Mouse (Mus musculus): ENCODE results near the gene Ppp1r1a. TPM values are rescaled to one million over a fixed set of nuclear protein-coding genes. Genes with fewer than 3 reads are reported as not detected.

Ppp1r1a gene
- total RNA-seq (2021): 100 to 1,000 TPM; 121 to 126 TPM
- long read RNA-seq, experiment 1, transcript Ppp1r1a-201 (7 exons, 1,306 nt): major isoform, 77 of 113 reads
- long read RNA-seq, experiment 1, transcript Ppp1r1a-202 (6 exons, 821 nt): minor isoform, 25 of 113 reads
- long read RNA-seq, experiment 1, partial matches to known transcripts: 9 of 113 reads
- long read RNA-seq, experiment 1, other reads (novel, unspliced or antisense): 2 of 113 reads
- long read RNA-seq, experiment 2, transcript Ppp1r1a-202 (6 exons, 821 nt): minor isoform, 28 of 201 reads
- long read RNA-seq, experiment 2, transcript Ppp1r1a-201 (7 exons, 1,306 nt): major isoform, 155 of 201 reads
- long read RNA-seq, experiment 2, partial matches to known transcripts: 15 of 201 reads
- long read RNA-seq, experiment 2, other reads (novel, unspliced or antisense): 3 of 201 reads

DNA sequence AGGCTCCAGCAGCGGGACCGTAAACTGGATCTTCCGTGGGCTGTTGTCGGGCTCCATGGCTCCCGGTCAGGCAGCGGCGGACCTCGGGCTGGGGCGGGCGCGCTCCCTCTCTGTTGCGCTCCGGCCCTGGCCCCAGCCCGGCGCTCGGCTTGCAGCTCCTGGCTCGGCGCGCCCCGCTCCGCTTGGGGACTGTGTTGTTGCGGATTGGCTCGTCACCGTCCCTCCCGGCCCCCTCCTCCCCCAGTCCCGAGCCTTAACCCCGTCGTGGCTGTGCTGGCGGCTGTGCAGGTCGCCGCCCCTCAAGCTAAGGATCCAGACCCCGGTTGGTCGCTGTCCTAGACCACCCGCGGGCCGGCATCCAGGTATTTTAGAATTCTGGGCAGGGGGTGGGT lies at the start of gene Ppp1r1a:
Ppp1r1a (minus strand) TSS at position 182 of the 392 bp plus-strand sequence.
- DNase-seq (ENCODE audit: low spot score in 2 of 2): peak; percentile 75 to 80

DNA sequence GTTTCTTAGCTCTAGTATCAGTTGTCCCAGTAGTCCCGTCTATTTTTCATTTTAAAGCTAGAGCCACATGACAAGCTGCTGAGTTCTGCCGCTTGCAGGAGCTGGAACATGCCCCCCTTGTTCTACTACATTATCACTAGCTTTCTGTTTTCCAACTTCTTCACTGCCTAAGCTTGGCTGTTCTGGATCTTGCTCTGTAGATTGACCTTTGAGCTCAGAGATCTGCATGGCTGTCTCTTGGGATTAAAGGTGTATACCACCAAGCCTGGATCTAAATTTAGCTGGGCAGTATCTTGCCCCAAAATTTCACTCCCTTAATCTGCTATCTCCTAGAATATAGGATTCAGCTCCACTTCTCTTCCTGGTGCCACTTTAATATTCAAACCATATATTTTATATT lies 48.1 kb upstream of the Ppp1r1a start:
- DNase-seq (ENCODE audit: low spot score in 2 of 2): no peak

DNA sequence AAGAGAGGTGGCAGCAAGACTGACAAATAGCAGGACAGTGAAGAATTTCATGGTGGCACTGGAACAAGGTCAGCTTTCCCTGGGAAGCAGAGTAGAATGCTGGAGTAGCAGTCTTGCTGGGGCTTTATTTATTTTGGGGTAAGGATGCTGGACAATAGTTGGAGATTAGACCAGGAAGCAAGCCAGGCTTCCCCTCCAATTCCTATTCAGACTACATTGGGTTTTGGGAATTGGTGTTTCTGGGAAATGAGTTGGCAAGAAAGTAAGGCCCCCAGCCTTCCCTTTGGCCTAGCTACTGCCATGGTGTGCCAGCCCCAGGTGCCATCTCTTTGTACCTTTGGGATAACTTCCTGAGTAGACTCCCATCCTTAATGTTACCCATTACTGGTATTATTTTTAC lies 27.2 kb upstream of the Ppp1r1a start, which contains the start of gene Glycam1:
Glycam1 (minus strand) TSS at position 101 of the 400 bp plus-strand sequence.
- no peak for DNase-seq (ENCODE audit: low spot score in 2 of 2)

DNA sequence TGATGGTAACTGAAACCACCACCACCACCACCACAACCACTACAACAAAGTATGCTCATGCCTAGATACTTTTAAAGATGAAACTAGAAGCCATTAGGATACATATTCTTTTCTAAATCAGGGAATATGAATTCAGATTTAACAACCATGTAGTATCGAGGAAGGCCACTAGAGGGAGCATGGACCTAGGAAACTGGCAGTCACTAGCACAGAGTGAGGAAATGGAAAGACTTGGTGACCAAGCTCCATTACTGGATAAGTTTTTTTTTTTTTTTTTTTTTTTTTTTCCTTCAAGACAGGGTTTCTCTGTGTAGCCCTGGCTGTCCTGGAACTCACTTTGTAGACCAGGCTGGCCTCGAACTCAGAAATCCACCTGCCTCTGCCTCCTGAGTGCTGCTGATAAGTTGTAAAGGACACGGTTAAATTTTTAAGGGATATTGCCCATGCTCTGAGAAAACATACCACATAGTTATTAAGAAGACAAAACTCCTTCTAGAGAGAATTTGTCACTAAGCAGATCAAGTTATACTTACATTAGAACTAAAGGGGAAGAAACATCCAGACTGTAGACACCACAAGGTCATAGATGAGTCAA lies 14.4 kb upstream of the Ppp1r1a start:
- DNase-seq (ENCODE audit: low spot score in 2 of 2): peak in 1 of 2 experiments; percentile 86

DNA sequence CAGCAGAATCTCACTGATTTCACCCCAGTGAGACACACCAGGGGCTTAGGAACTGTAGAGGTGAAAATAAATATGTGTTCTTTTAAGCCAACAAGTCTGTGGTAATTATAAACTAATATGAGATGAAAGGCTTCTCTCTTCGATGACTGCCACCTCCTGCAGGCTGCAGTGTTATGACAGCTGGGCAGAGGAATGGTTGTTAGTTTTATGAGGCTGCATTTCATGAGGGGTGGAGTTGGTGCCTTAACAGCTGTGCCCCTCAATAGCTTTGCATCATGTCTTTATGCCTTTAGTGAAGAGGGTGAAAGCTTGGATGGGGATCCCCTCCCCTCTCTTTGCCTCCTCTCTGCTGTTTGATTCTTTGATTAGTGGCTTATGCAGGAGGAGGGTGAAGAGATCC lies 13.2 kb upstream of the Ppp1r1a start:
- no peak for DNase-seq (ENCODE audit: low spot score in 2 of 2)

DNA sequence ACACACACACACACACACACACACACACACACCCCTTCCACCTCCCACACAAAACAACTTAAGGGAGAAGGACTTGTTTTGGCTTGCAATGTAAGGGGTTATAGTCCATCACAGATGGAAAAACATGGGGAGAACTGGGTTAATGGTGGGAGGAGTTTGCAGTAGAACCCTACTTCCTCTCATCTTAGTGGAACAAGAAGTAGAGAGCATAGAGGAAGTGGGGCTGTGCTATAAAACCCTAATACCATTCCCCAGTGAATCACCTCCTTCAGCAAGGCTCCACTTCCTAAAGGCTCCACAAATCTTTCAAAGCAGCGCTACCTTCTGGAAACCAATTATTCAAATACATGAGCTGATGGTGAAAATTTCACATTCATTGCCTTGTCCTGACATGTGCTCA lies 11.7 kb upstream of the Ppp1r1a start:
- no peak for DNase-seq (ENCODE audit: low spot score in 2 of 2)

DNA sequence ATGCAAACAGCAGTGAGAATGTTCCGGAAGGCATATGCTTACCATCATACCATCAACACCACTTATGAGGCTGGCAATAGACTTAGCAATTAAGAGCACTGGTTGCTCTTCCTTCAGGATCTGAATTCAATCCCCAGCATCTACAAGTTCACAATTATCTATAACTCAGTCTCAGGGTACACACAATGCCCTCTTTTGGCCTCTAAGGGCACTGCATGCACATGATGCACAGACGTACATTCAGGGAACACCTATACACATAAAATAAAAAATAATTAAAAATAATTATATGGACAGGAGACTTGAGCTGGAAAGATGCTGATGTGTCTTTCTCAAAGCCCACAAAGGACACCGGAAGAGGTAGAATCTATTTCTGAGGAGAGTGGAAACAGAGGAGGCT lies 10.2 kb upstream of the Ppp1r1a start:
- DNase-seq (ENCODE audit: low spot score in 2 of 2): no peak

DNA sequence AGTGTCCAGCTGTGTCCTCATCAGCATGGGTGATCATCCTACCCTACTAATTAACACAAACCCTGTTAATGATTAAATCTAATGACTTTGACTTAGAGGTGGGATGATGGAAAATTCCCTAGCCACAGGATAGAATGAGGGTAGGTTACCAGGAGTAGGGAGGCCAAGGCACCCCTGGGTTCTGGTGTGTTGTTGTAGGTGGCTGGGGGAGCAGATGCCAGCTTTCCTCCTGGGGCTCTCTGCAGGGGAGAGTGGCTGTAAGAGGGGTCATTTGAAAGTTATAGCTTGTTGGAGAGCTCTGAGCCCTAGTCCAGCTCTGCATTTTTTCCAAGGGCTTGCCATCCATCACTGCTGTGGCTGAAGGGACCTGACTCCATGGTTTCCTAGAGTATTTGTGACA lies 4.7 kb upstream of the Ppp1r1a start:
- no peak for DNase-seq (ENCODE audit: low spot score in 2 of 2)

DNA sequence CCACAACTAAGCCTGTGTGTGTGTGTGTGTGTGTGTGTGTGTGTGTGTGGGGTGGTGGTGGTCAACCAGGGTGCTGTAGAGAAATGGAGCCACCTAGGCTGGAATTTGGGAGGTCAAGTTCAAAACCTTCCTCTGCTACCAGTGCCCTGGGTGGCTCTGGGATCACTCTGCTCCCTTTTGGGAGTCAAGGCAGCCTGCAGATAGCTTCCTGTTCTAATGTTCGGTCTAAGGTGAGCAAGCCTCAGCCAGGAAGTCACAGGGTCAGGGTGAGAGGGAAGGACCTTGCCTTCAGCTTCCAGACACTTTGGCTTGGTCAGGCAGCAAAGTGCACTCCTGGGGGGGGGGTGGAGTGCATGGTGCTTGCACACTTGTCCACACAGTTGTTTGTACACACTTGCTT lies 2.8 kb upstream of the Ppp1r1a start:
- no peak for DNase-seq (ENCODE audit: low spot score in 2 of 2)

DNA sequence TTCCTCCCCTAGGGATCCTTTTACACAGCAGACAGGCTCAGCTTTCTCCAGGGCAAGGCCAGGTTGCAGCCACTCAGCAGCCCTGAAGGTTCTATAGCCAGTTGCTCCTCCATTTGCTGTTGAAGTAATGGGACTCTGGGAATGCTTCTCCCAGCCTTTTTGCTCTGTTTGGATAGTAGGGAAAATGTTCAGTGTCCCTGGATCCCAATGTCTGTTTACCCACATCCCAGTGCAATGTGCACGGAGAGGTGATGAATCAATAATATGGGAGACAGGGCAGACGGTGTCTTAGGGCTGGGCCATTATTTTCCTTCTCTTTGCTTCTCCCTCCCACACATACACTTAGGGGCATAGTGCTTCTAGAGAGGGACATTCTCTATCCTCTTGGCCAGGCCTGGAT lies 1.5 kb upstream of the Ppp1r1a start:
- peak in 1 of 2 experiments; percentile 0 for DNase-seq (ENCODE audit: low spot score in 2 of 2)

DNA sequence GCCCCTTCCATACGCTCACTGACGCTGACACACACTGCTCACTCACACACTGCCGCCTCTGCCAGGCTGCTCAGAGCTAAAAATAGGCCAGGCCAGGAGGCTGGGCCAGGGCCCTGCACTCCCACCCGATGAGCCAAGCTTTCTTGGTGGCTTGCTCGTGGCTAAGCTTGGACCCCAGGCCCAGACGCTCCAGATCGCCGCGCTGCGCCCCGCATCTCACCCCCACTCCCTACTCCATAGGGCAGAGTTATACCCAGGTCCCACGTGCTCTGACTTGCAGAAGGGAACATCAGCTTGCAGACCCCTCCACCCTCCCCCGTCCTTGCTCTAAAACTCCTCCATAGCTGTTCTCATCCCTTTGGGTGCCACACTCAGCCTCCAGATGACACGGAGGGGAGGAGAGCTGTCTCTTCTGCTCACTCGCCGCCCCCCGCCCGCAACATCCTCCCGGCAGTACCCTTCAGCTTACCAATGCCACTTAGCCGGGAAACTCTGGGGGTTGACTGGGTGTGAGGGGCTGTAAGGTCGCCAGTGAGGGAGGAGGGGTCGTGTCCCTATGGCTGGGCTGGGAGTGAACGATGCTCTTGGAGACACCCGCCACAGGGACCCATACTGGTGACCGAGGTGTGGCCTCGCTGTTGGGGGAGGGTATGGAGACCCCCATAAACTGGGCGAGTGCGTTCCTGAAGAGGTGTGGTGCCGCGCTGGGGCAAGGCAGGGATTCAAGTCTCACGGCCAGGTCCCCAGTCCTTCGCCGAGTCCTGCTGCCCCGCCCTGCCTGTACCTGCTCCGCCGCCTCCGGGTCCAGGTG lies 587 bp downstream of the Ppp1r1a start:
- peak in 1 of 2 experiments; percentile 73 for DNase-seq (ENCODE audit: low spot score in 2 of 2)

DNA sequence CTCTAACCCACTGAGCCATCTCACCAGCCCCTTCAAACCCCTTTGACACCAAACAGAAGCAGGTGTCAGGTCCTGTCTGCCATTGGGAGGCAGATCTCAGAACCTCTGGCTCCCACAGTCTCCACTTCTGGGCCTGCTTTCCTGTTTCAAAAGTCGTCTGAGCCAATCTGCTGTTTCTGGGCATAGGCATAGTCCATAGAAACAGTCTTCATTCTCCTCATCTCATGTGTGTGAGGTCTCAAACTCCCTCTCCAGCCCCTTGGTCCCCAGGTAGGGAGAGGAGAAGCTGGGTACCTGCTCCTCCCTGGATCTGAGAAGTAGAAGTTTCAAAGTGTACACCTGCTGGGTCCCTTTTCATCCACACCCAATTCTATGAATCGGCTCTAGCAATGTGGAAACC lies 1.3 kb downstream of the Ppp1r1a start:
- DNase-seq (ENCODE audit: low spot score in 2 of 2): no peak

DNA sequence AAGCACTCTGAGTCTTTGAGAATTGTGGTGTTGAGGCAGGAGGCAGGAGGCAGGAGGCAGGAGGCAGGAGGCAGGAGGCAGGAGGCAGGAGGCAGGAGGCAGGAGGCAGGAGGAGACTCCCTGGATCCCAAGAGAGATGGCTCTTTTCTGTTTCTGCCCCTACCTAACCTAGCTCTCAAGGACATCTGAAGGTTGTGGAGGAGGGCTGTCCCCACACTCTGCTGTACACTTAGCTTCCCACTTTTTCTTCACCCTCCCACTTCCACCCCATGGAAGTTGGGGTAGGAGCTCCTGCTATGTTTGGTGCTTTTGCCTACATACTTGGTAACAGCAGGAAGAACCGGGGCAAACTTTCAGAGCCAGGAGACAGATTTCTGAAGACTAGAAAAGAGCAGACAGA lies 2.0 kb downstream of the Ppp1r1a start:
- DNase-seq (ENCODE audit: low spot score in 2 of 2): no peak

DNA sequence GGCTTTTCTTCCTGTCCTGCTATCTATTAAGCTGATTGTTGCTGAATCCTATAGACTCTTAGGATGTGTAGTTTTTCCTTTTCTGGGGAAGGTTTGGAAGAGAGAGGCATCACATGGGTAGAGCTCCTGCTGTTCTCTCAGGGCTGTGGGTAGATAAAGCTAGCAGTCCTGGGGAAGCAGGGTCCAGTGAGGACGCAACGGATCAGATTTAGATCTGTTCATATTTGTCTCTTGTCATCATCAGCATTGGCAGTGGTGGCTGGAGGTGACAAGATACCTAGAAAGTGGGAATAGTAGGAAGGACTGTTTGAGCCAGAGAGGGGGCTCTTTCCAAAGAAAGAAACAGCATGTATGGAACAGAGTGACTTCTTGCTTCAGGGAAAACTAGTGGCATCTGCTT lies 2.8 kb downstream of the Ppp1r1a start:
- DNase-seq (ENCODE audit: low spot score in 2 of 2): no peak

DNA sequence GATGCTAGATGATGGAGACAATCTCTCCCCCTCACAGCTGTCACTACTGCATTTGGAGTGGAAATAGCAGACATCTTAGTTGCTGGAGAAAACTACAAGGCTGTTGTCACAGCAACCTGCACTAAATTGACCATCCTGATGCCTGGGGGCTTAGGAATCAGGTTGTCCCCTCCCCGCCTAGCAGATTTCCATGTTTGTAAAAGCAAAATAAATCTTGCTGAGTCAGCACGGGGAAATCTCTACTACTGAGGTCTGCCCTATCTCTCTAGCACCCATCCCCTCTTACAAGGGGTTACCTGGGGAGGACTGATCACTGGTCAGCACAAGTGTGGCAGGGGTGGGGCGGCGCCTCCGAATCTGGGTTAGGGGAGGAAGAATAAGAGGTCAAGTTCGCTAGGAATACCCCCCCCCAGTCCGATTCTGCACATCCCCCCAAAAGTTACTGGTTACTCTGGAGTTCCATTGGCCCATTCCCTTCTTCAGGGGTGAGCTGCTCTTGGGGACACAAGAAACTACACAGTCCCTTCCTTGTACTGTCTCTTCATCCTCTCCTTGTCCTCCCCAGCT lies 3.7 kb downstream of the Ppp1r1a start:
- no peak for DNase-seq (ENCODE audit: low spot score in 2 of 2)

DNA sequence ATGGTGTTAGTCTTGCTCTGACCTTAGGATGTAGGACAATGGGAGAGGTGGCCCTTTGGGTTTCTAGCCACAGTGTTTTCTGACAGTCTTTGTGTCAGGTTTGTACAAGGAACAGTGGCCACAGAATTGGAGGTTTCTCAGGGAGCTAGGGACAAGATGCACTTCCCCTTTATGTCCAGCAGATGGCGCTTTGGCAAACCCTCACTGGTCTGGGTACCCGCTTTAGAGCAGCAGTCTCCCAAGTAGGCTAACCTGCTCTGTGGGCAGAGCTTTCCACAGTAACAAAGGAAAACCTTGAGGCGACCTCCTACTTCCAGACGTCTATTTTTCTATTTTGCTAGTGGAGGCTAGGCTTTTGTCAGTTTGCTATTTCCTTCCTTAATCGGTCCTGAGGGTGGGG lies 7.4 kb downstream of the Ppp1r1a start:
- peak; percentile 67 to 80 for DNase-seq (ENCODE audit: low spot score in 2 of 2)

DNA sequence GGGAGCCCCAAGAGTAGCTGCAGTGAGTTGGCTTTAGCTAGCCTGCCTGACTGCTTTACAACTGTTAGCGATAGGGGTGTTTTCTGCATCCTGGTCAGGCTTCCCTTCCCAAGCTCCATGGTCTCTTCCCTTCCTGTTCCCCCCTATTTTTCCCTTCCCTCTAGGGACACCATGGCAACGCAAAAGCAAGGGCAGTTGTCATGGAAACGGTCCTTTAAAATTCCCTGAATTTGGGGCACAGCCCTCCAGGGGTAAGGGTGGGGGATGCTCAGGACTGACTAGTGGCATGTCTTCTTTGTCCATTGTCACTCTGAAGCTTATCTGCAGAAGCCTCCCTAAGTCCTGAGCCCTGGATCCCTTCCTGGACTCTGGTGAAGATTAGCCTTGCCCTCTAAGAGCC lies 14.6 kb downstream of the Ppp1r1a start:
- no peak for DNase-seq (ENCODE audit: low spot score in 2 of 2)

DNA sequence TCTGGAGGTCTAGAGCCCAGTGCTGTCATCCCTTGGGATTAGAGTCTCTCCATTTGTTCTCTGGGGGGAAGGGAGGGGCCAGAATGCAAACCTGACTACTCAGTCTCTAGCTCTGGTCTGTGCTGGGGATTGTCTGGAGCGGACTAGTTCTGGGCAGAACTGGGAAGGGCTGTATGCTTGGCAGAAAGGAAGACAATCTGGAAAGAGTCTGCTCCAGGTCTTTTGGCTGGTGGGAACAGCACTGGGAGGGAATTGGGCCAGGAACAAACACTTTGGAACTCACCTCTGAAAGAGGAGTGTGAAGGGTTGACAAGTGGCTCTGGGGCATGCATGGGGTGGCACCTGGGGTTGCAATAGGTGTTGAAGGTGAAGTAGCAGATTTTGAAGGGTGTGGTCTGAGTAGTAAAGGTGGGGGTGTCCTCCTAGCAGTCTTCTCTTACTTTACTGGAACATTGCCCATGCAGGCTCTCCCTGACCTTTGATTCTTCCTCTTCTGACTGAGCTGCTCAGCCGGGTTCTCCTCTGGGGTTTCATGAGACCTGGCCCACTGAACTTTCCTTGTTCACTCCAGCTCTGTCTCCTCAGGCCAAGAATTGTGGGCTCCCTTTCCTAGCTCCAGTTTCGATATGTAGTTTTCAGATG lies 15.2 kb downstream of the Ppp1r1a start:
- DNase-seq (ENCODE audit: low spot score in 2 of 2): no peak

DNA sequence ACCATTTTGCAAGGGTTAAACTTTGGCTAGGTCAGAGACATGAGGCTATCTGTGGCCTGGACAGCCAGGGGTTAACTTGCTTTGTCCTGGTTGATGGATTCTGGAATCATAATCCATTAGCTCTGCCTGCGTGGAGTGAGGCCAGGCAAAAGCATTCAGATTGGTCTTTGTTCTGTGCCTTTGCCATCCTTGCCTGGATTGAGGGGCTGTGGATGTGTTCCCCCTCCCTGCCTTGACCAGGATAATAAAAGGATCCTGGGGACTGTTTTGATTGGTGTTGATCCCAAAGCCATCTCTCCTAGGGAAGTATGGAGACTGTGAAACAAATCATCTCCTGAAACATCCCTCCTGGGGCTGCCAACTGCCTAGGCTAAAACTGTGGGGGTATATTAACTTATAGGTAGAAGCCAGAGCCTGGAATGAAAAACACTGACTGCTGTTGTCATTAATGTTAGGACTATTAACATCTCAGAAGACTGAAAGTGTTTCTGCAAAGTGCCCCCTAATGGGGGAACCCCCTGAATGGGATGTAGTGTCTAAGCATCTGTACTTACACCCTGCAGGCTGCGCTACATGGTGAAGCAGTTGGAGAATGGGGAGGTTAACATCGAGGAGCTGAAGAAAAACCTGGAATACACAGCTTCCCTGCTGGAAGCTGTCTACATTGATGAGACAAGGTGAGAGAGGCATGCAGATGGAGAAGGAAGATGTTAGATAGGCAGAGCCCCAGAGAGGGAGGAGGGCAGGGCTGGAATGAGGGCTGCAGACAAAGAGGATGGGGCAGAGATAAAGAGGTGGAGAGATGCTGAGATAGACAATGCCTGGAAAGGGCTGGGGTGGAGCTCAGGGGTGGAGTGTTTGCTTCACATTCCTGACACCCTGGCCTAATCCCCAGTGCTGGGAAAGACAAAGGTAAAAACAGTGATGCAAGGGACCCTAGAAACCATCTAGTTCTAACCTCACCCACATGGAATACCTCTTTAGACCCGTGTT lies 18.1 kb downstream of the Ppp1r1a start:
- DNase-seq (ENCODE audit: low spot score in 2 of 2): no peak
